Mouse (Mus musculus): ENCODE measurements at regions not wholly inside any gene's neighbourhood (a gene's known extent, or its start where the extent isn't known, plus 50 kb on each side); places are given as distances from the start of the nearest gene placed in this dataset.

DNA sequence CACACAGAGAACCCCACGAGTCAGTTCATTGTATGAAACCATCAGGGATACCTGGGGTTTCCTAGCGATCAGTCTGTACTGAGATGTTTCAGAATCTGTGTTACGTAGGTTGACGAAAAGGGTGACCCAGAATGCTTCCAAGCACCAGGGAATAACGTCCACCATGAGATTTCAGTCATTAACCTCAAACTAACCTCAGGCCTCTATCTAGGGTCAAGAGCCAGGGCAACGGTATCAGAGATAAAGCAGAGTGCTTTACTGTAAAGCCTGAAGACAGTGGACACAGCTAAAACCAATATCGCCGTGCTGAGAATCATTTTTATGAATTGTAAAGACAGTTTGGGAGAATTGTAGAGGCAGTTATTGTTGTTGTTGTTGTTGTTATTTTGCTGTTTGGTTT, 52.9 kb upstream of the Errfi1 start:
- DNase-seq (ENCODE audit: low spot score) = no peak

- no peak for DNase-seq (ENCODE audit: low spot score)
Observed at GRCm38 (mm10) chr4:150799550-150800398, 53.9 kb upstream of the Errfi1 start.

GRCm38 (mm10) chr4:150798783-150799530, 54.8 kb upstream of the Errfi1 start:
- no peak for DNase-seq (ENCODE audit: low spot score)

DNA sequence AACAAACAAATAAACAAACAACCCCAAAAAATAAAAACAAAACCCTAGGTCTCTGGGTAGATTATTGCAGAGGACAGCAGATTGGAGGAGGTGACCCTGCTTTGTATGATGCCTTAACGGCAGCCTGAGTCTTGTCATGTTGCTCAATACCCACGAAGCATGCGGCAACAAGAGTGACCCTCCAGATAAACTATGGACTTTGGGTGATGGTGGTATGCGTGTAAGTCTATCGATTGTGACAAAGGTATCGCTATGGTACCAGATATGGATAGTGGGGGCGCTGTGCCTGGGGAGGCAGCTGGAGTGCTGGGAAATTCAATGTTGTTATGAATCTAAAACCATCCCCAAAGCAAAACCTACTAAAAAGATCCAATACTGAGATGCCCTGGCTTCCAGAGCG, 55.4 kb upstream of the Errfi1 start:
- DNase-seq (ENCODE audit: low spot score) = no peak

DNA sequence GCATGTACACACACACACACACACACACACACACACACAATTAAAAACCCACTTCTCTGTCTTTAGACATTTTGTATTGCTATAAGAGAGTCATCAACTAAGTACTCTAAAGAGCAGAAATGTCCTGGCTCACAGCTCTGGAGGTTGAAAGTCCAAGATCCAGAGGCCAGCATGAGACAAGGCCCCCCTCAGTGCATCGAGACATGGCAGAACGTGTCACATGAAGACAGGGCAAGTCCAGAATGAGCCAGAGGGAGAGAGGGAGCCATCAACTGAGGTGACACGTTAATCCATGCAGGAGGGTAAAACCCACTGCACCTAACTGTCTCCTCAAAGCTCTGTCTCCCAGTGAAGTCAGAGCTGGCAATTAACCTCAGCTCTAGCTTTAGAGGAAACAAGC, 56.7 kb upstream of the Errfi1 start:
- DNase-seq (ENCODE audit: low spot score) = no peak

- no peak for DNase-seq (ENCODE audit: low spot score)
Observed at GRCm38 (mm10) chr4:150794878-150795277, 58.8 kb upstream of the Errfi1 start.

GRCm38 (mm10) chr4:150794257-150794794, 59.4 kb upstream of the Errfi1 start:
- no peak for DNase-seq (ENCODE audit: low spot score)

DNA sequence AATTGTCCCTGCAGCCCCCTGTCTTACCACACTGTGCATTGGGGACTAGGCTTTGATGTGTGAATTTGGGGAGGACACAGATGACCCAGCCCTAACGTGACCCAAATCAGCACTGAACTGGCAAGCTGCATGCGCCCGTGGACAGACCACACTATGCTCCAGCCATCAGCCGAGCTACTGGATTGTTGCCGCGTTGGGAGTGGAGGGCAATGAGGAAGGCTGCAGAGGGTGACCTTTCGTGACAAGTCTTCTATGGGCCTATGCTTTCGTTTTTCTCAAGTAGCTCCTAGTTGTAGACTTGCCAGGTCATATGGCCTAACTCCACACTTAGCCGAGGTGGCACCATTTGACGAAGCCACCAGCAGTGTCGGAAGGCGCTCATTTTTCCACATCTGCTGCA, 60.6 kb upstream of the Errfi1 start:
- DNase-seq (ENCODE audit: low spot score) = no peak

DNA sequence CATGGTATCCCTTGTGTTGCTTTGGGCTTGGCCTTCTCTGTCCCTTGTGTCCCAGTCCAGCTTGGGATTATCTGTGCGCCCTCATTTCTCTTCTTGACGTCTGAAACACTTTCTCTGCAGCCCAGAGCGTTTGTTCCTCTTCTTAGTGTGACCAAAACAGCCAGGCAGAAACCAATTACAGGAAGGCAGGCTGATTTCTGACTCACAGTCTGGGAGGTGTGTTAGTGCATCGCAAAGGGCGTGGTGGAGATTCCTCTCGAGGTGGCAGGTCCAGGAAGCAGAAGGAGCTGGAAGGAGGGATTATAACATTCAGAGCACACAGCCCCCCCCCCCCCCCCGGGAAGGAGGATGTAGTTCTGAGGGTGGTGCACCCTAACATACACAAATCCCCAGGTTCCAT, 64.6 kb upstream of the Errfi1 start:
- no peak for DNase-seq (ENCODE audit: low spot score)

GRCm38 (mm10) chr4:150787113-150787512, 66.6 kb upstream of the Errfi1 start:
- DNase-seq (ENCODE audit: low spot score) = no peak

- DNase-seq (ENCODE audit: low spot score) = no peak
Observed at GRCm38 (mm10) chr4:150786651-150787050, 67.1 kb upstream of the Errfi1 start.

DNA sequence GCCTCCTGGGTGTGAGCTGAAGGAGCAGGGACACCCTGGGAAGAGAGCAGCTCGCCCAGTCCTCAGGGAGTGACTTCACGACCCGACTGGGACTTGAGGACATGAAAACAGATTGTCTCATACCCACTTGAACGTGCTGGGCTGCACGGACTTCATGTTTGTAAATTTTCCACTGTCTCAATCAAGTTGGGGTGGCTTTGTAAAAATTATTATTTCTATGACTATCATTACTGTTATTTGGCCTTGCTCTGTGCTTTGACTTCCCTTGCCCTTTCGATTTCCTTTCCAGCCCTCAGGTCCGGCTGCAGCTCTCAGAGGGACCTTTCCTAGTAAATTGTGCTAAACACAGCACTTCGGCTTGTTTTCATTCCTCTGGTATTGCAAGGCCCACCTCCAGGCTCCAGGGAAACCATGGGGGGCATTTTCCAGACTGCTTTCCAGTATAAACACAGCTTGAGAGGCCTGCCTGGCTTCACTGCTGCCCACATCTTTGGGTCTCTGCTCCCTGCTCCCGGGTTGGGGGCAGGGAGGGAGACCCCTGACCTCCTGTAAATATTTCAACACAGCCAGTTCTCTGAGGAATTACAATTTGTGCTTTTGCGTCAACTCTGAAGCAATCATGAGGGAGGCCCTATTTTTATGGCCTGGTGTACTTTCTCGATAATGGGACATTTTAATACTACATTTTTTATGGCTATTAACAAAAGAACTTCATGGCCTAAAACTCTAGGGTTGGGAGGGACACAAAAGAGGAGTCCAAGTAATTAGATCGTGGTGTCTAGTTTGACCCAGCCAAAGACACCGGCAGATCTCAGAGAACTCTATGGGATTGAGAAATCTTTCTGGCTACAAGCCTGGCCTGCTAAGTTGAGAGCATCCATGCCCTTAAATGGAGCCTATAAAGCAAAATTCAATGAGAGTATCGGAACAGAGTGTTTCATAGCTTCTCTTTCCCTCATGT, 68.9 kb upstream of the Errfi1 start:
- no peak for DNase-seq (ENCODE audit: low spot score)

DNA sequence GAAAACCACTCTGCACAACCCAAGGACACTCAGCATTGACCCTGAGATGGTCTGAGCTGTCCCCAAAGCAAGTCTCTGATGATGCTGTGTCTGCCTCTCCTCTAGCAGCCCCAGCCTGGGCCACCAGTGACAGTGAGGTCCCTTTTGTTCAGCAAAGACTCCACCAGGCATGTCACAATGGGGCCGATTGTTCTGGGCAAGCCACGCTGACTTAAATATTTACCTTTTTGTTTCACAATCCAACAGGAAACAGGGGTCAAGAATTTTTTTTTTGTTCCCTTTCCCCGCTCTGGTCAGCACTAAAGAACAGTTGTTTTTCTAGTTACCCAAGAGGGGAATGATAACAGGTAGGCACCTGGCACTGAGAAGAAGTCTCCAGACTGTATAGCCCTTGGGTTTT, 72.4 kb upstream of the Errfi1 start:
- no peak for DNase-seq (ENCODE audit: low spot score)

DNA sequence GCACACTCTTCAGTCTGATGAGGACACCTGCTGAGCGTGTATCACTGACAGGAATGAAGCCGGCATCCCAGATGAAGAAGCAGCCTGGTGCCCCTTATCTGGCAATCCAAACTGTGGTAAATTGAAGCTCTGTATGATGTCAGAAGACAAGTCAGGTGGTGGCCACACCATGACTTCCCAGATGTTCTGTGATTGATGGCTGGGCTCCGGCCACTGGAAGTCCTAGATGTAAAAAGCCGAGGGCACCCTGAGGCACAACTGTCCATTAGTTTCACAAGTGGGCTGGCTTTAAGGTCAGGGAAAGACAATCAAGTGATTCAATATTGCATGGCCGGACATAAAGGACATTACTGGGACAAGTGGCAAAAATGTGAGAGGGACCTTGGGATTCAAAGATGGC, 74.4 kb upstream of the Errfi1 start:
- DNase-seq (ENCODE audit: low spot score) = no peak

GRCm38 (mm10) chr4:150778683-150779082, 75.0 kb upstream of the Errfi1 start:
- DNase-seq (ENCODE audit: low spot score) = no peak

- DNase-seq (ENCODE audit: low spot score) = no peak
Observed at GRCm38 (mm10) chr4:150775695-150776521, 77.8 kb upstream of the Errfi1 start.

DNA sequence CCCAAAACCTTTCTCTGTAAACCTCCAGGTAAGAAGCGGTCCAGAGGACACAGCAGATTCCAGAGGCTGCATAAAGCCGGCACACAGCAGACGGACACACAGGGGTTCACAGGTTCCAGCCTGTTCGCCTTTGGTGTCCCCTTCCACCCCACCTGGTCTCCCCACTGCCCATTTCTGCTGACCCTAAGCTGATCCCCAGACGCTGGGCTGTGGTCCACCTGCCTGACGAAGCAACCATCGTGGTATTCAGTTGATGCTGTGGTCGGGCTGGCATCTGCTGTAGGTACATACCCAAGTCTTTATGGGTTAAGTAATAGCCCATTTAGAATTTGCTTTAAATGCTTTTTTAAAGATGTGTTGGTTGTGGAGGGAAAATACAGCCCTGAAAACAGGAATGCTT, 78.4 kb upstream of the Errfi1 start:
- no peak for DNase-seq (ENCODE audit: low spot score)

DNA sequence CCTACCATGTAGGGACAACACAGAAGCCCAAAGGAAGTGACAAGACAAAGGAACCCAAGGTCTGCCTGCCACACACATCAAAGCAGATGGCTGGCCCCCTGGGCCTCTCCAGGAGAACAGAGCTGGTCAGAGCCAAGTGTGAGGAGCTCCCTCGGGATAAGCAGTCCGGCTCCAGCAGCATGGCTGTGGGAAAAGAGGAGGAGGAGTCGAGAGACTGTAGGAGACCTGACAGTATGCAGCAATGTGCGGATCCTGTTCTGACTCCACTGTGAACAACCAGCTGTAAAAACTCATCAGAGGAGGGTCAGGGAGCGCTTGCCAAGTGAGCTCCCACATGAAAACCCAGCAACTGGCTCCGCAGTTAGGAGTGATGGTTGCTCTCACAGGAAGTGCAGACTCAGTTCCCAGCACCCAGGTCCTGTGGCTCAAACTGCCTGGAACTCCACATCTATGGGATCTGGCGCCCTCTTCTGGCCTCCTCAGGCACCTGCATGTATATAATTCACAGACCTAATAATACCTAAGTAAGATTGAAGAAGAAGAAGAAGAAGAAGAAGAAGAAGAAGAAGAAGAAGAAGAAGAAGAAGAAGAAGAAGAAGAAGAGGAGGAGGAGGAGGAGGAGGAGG, 79.3 kb upstream of the Errfi1 start:
- DNase-seq (ENCODE audit: low spot score) = no peak

DNA sequence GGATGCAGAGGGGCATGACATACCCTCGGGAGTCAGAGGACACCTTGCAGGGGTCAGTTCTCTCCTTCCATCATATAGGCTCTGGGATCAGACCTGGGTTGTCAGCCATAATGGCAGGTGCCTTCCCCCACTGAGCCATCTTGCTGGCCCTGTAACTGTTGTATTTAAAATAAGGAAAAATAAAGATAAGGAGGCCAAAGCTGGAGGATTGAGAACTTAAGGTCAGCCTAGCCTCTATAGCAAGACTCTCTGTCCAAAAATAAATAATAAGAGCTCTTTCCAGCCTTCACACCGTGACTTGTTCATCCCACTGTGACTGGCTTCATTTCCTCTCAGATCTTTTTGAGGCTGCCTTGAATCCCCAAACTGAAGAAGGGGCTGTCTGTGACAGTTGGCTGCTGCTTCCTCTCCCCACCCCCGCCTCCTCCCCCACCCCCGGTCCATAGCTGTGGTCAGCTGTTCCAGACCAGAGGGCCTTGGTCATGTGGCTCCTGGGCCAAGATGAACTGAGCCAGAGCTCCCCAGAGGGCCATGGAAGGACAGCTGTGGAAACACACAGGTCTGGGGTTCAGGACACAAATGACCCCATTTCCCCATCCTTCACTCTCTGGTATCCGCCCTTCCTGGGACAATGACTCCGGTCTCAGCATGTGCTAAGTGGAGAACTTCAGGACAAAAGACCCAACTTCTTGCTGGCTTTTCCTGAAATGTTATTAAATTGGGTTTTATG, 81.6 kb upstream of the Errfi1 start:
- DNase-seq (ENCODE audit: low spot score) = no peak

GRCm38 (mm10) chr4:150771469-150771868, 82.2 kb upstream of the Errfi1 start:
- no peak for DNase-seq (ENCODE audit: low spot score)

Data from left cerebral cortex, adult 11 months (tissue).